Mouse (Mus musculus): Measurements from ENCODE around the gene Pole4. TPM values are rescaled to one million over a fixed set of nuclear protein-coding genes. Genes with fewer than 3 reads are reported as not detected.

The Pole4 gene
- 125 and 130 TPM in 2 replicates for polyA plus RNA-seq (2015; fragmentation: Nextera tagmentation; extraction: Ambion mirVana)

DNA sequence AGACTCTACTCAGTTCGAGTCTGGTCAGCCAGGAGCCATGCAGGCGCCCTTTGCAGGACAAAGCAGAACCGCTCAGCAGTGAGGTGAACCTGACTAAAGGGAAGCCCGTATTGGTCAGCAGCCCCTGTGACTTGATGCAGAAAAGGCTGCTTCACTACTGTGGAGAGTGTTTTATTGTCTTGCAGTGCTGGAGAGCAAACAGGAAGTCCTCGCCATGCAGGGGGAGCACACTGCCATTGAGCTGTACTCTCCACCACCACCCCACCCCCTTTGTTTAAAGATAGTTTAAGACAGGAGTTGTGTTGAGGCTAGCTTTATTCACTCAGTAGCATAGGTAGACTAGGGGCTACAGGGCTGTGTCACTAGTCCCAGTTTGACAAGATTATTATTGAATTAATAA lies at the start of gene Pole4:
Gene Pole4, minus strand, starts transcription at position 145 of the 400 bp plus-strand sequence.
- H3K9ac ChIP-seq, result no peak within 1 kb of the TSS
- no peak within 1 kb of the TSS for H3K27ac ChIP-seq (replicated peaks)
- H3K4me2 ChIP-seq, result no peak within 1 kb of the TSS
- 0 out of 2 replicates have a peak, but pooled peaks cover 5% of the 10 kb centered on the region for H3K27me3 ChIP-seq
- no peak within 1 kb of the TSS for H3K4me3 ChIP-seq
- peaks cover 6% of the 10 kb centered on the region for H3K4me1 ChIP-seq (replicated peaks)
- 82% methylated on average over 5 of the region's 5 CpGs for WGBS
- no peaks in the 10 kb centered on the region for H3K9me3 ChIP-seq
- no peaks in the 10 kb centered on the region for H3K36me3 ChIP-seq
- ATAC-seq (ENCODE audit: low FRiP score, low read depth), result no peak

DNA sequence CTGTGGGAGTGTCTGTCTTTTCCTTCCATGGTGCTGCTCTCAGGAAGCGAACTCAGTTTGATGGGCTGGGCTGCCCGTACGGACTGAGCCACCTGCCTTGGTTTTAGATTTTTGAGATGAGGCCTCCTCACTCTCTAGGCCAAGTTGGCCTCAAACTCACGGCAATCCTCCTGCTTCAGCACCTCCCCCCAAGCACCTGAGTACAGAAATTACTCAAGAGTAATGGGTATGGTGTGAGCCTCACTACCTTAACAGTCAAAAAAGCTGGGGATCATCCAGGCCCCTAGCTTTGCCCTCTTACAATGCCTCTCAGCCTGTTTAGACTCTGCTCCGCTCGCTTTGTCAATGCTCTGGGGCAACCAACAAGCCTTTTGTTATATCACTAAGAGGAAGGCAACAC lies 49.6 kb upstream of the Pole4 start:
- WGBS, result 91% methylated on average over 6 of the region's 6 CpGs
- H3K36me3 ChIP-seq, result no peaks in the 10 kb centered on the region
- no peak overlapping the region for H3K9ac ChIP-seq
- no peak for ATAC-seq (ENCODE audit: low FRiP score, low read depth)
- no peak overlapping the region for H3K4me2 ChIP-seq
- H3K27ac ChIP-seq (replicated peaks), result no peak overlapping the region
- H3K4me1 ChIP-seq (replicated peaks), result no peaks in the 10 kb centered on the region; the same call in 1 of the 2 replicates
- no peaks in the 10 kb centered on the region for H3K9me3 ChIP-seq
- no peak overlapping the region for H3K4me3 ChIP-seq
- H3K27me3 ChIP-seq, result no peaks in the 10 kb centered on the region

DNA sequence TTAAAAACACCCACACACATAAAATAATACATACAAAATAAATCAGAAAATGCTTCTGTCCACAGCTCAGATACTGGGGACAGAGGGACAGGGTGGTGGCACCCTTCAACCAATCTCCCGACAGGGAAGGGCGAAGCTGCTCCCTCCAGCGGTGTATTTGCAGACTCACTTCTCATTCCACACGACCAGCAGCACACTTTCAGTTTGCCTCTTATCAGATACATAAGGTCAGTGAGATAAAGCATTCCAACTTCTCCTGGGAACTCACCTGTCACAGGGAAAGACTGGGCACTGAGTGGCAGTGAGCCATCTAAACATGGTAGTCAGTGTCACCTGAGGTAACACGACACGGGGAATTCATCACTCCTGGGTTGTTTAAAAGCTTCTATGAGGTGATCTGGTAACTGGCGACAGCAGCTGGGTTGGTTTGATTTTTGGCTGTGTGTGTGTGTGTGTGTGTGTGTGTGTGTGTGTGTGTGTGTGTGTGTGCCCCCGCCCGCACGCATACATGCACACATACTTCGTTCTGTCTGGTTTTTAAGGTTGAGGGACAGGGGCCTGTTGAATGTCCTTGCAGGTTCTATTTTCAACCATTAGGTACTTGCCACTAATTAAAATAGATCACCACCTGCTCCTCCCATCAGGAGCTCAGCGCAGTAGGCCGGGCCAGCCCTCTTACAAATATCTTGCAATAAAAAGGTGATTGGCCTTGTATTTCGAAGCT lies 48.6 kb upstream of the Pole4 start:
- Histone ChIP-seq H3K4me2 (no peak overlapping the region), H3K9me3 (no peaks in the 10 kb centered on the region), H3K27ac (replicated peaks) (no peak overlapping the region), H3K9ac (no peak overlapping the region), H3K27me3 (no peaks in the 10 kb centered on the region), H3K36me3 (no peaks in the 10 kb centered on the region), H3K4me3 (no peak overlapping the region), H3K4me1 (replicated peaks) (no peaks in the 10 kb centered on the region; the same call in 1 of the 2 replicates)
- no peak for ATAC-seq (ENCODE audit: low FRiP score, low read depth)
- WGBS, result 94% methylated on average over 14 of the region's 14 CpGs

DNA sequence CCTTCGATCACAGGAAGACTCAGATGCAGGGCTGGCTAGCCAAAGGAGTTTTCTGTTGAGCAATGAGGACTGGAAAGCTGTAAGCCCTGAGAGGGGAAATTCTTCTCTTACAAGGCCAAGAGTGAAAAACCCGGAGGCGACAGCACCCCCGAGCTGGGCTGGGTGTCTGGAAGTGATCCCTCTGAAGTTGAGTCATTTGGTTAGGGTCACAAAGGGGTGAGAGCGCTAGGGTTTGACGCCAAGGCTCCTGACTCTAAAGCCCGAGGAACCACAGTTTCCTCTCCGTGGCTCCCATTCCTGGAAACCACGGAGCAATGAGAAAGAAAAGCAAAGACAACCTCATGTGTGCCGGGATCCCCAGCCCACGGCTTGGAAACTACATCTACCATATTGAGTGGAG lies 47.9 kb upstream of the Pole4 start:
- Histone ChIP-seq H3K4me2 (no peak overlapping the region), H3K4me1 (replicated peaks) (no peaks in the 10 kb centered on the region; the same call in 1 of the 2 replicates), H3K4me3 (no peak overlapping the region), H3K9me3 (no peaks in the 10 kb centered on the region), H3K36me3 (no peaks in the 10 kb centered on the region), H3K27ac (replicated peaks) (no peak overlapping the region), H3K27me3 (no peaks in the 10 kb centered on the region), H3K9ac (no peak overlapping the region)
- no peak for ATAC-seq (ENCODE audit: low FRiP score, low read depth)
- WGBS, result 82% methylated on average over 11 of the region's 11 CpGs

DNA sequence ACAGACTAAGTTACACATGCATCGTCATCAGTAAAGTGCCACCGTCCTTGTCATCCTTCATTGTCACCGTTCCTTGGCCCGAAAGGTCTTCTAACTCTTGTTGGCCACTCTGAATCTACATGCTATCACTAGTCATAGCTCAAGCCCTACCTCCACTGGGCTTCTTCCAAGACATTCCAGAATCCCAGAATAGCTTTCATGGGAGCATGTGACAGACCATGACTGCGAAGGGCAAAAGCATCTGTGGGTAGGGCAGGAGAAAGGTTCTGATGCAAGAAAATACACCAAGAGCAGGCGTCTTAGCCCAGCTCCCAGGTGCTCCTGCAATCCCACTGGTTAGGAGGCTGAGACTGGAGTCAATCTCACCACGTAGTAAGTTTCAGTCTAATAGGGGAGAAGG lies 46.6 kb upstream of the Pole4 start:
- Histone ChIP-seq H3K27ac (replicated peaks) (no peak overlapping the region), H3K4me3 (no peak overlapping the region), H3K9ac (no peak overlapping the region), H3K27me3 (no peaks in the 10 kb centered on the region), H3K4me1 (replicated peaks) (no peaks in the 10 kb centered on the region; the same call in 1 of the 2 replicates), H3K36me3 (no peaks in the 10 kb centered on the region), H3K4me2 (no peak overlapping the region), H3K9me3 (no peaks in the 10 kb centered on the region)
- ATAC-seq (ENCODE audit: low FRiP score, low read depth), result no peak
- WGBS, result 97% methylated on average over 7 of the region's 7 CpGs

DNA sequence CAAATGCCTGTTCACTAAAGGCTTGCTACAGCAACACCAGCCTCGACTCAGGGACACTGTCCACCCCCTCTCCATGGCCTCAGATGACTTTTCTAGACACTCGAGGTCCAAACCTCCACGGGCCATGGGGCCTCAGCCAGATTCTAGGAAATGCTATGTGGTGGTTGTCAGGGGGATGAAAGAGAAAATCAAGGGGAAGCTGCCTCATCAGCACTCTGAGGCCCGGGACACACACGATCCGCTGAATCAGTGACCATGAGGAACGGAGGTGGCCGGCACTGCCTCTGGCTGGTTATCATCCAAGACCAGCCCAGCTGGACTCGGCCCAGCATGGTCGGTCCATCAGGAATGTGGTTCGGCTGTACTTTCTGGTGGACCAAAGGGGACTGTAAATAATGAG lies 45.9 kb upstream of the Pole4 start:
- no peak overlapping the region for H3K4me2 ChIP-seq
- no peak for ATAC-seq (ENCODE audit: low FRiP score, low read depth)
- H3K27me3 ChIP-seq, result no peaks in the 10 kb centered on the region
- H3K4me1 ChIP-seq (replicated peaks), result no peaks in the 10 kb centered on the region
- no peak overlapping the region for H3K27ac ChIP-seq (replicated peaks)
- H3K9me3 ChIP-seq, result no peaks in the 10 kb centered on the region
- no peak overlapping the region for H3K4me3 ChIP-seq
- H3K9ac ChIP-seq, result no peak overlapping the region
- 81% methylated on average over 11 of the region's 11 CpGs for WGBS
- no peaks in the 10 kb centered on the region for H3K36me3 ChIP-seq

DNA sequence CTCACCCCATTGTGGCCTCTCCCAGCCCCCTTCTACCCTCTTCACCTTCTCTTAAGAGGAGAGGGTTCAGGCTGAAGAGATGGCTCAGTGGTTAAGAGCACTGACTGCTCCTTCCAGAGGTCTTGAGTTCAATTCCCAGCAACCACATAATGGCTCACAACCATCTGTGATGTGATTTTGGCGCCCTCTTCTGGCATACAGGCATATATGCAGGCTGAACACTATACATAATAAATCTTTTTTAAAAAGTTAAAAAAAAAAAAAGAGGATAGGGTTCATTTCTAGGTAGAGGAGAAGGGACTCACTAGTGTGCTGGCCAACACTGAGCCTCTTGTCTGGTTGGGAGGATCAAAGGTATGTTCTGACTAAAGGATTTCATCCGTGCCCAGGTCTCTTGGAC lies 44.9 kb upstream of the Pole4 start:
- Histone ChIP-seq H3K9ac (no peak overlapping the region), H3K4me3 (no peak overlapping the region), H3K4me1 (replicated peaks) (no peaks in the 10 kb centered on the region), H3K27me3 (no peaks in the 10 kb centered on the region), H3K4me2 (no peak overlapping the region), H3K27ac (replicated peaks) (no peak overlapping the region), H3K36me3 (no peaks in the 10 kb centered on the region), H3K9me3 (no peaks in the 10 kb centered on the region)
- no peak for ATAC-seq (ENCODE audit: low FRiP score, low read depth)
- 68% methylated on average over 2 of the region's 2 CpGs for WGBS

DNA sequence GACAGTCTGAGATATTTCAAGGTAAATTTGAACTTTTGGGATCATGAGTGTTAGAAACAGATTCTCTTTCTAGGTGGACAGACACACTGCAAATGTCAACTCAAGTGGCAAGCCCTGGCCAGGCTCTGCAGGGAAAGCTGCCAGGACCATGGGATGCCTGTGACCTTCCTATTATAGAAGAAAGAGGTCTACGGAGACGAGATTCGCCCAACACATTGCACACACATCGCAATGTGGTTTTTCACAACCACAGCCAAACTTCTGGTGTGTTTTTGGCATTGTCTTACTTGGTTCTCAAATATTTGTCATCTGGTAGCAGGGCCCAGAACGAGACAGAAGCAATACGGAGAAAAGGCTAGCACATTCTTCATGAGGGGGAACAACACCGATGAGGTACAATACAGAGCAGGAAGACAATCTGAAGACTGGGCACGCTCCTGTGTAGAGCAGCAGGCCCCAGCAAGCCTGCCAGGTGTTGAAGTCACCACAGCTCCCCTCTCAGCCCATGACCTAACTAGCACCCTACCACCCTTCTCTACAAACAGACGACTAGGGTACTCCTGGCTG lies 43.0 kb upstream of the Pole4 start:
- H3K4me1 ChIP-seq (replicated peaks), result no peaks in the 10 kb centered on the region
- no peak overlapping the region for H3K4me3 ChIP-seq
- H3K9me3 ChIP-seq, result no peaks in the 10 kb centered on the region
- H3K36me3 ChIP-seq, result no peaks in the 10 kb centered on the region
- 91% methylated on average over 9 of the region's 9 CpGs for WGBS
- H3K27ac ChIP-seq (replicated peaks), result no peak overlapping the region
- ATAC-seq (ENCODE audit: low FRiP score, low read depth), result no peak
- H3K4me2 ChIP-seq, result no peak overlapping the region
- H3K27me3 ChIP-seq, result no peaks in the 10 kb centered on the region
- no peak overlapping the region for H3K9ac ChIP-seq

DNA sequence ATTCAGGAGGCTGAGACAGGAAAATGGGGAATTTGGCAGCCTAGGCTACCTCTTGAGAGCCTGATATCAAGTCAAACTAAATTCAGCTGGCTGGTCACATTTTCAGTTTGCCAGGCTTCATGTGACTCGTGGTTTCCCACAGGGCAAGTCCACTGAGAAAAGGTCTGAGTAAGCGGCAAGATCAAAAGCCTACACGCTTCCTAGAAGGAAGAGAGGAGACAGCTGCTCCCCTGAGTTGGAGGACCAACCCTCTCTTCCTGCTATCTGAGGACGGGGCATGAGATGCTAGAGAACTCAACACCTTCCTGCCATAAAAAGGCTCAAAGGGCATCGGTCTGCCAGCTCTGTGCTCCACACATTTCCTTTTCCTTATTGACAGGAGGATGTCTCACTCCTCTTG lies 41.9 kb upstream of the Pole4 start:
- Histone ChIP-seq H3K27me3 (no peaks in the 10 kb centered on the region), H3K4me3 (no peak overlapping the region), H3K4me2 (no peak overlapping the region), H3K36me3 (no peaks in the 10 kb centered on the region), H3K9me3 (no peaks in the 10 kb centered on the region), H3K27ac (replicated peaks) (no peak overlapping the region), H3K4me1 (replicated peaks) (no peaks in the 10 kb centered on the region), H3K9ac (no peak overlapping the region)
- ATAC-seq (ENCODE audit: low FRiP score, low read depth), result no peak
- 80% methylated on average over 5 of the region's 5 CpGs for WGBS

DNA sequence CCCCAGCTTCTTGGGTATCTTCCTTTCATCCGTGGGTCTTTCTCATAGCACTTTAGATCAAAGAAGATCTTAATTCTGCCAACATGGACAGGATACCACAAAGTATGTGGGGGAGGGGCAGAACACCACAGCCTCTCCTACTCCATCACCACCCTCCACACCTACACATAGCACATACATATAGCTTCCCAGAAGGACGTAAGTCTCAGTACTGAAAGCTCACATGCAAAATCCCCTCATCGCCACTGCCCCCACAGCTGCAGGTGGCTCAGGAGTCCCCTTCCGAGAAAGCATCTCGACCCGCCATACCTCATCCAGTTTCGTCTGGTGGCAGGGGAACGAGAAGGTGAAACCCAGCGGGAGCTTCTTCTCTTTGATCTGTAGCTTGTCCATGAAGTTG lies 39.4 kb upstream of the Pole4 start:
- WGBS, result 97% methylated on average over 9 of the region's 9 CpGs
- no peak for ATAC-seq (ENCODE audit: low FRiP score, low read depth)
- Histone ChIP-seq H3K9me3 (no peaks in the 10 kb centered on the region), H3K27me3 (no peaks in the 10 kb centered on the region), H3K36me3 (no peaks in the 10 kb centered on the region), H3K27ac (replicated peaks) (no peak overlapping the region), H3K4me2 (no peak overlapping the region), H3K9ac (no peak overlapping the region), H3K4me1 (replicated peaks) (peaks cover 3% of the 10 kb centered on the region; the same call in 1 of the 2 replicates), H3K4me3 (no peak overlapping the region)

DNA sequence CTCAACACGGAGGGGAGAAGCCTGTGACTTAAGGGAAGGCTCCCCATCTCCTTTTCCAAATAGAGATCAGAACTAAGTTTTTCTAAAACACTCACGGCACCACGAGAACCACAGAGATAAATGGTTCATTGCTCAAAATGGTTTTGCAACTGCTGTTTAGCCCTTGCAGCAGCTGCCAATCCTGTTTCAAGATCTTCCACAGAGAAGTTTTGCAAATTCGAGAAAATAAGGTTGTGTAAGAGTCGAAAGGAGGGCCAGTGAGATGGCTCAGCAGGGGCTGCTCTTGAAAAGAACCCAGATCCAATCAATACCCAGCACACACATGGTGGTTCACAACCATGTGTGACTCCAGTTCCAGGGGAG lies 36.3 kb upstream of the Pole4 start:
- H3K27me3 ChIP-seq, result no peaks in the 10 kb centered on the region
- peaks cover 3% of the 10 kb centered on the region; the same call in 1 of the 2 replicates for H3K4me1 ChIP-seq (replicated peaks)
- H3K4me3 ChIP-seq, result no peak overlapping the region
- H3K36me3 ChIP-seq, result no peaks in the 10 kb centered on the region
- H3K9me3 ChIP-seq, result no peaks in the 10 kb centered on the region
- ATAC-seq (ENCODE audit: low FRiP score, low read depth), result no peak
- no peak overlapping the region for H3K4me2 ChIP-seq
- WGBS, result 83% methylated on average over 5 of the region's 5 CpGs
- H3K27ac ChIP-seq (replicated peaks), result no peak overlapping the region
- no peak overlapping the region for H3K9ac ChIP-seq

DNA sequence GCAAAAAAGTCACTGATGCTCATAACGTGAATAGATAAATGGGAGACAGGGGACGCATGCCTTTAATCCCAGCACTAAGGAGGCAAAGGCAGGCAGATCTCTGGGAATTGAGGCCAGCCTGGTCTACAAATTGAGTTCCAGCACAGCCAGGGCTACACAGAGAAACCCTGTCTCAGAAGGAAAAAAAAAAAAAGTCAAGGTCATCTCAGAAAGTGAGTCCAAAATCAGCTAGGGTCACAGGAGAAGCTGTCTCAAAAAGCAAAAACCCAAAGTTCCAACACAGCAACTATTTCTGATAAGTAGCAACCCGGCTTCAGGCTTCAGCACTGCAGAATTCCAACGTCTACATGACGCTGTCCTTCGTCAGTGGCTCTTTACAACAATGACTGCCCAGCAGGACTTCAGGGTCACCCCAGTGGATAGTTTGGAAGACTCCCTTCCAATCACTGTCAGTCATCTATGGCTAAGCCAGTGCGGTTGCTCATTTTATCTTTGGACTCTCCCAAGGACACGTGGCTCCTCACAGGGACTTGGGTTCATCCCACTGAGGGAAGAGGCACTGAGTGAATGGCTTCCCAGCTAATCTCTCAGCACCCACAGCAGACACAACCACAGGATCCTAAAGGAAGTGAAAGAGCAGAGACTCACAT lies 35.8 kb upstream of the Pole4 start:
- no peak overlapping the region for H3K27ac ChIP-seq (replicated peaks)
- H3K9me3 ChIP-seq, result no peaks in the 10 kb centered on the region
- no peaks in the 10 kb centered on the region for H3K36me3 ChIP-seq
- no peaks in the 10 kb centered on the region for H3K27me3 ChIP-seq
- no peak overlapping the region for H3K4me3 ChIP-seq
- ATAC-seq (ENCODE audit: low FRiP score, low read depth), result no peak
- H3K4me1 ChIP-seq (replicated peaks), result peaks cover 3% of the 10 kb centered on the region; the same call in 1 of the 2 replicates
- H3K9ac ChIP-seq, result no peak overlapping the region
- no peak overlapping the region for H3K4me2 ChIP-seq
- WGBS, result 79% methylated on average over 8 of the region's 8 CpGs
